Mouse (Mus musculus) hindbrain, embryonic 11.5 days (tissue): ENCODE results near the gene Trmo. TPM values are rescaled to one million over a fixed set of nuclear protein-coding genes. Genes with fewer than 3 reads are reported as not detected.

ENCODE experiments used
- ATAC-seq: fragments of 200-750 bp; cut with Nextera tagmentation; 2 replicates; pipeline ENCODE4 v1.8.0; 2017; ENCODE audit warnings: mild to moderate bottlenecking, moderate TSS enrichment, moderate library complexity; ENCODE audit not compliant: low FRiP score
- DNase-seq: peaks from one replicate; pipeline ENCODE4 v3.0.0-alpha.2; 2015; ENCODE audit warnings: low spot score
- H3K27ac ChIP-seq: fragments of 300-500 bp; sonication (generic); 2 replicates; pipeline ENCODE4 v1.5.1; 2014; ENCODE audit warnings: mild to moderate bottlenecking, low read depth, low read length
- H3K27me3 ChIP-seq: fragments of 300-500 bp; sonication (generic); 2 replicates; pipeline ENCODE4 v1.6.1; 2014; ENCODE audit warnings: mild to moderate bottlenecking, low read length, moderate library complexity, mixed read lengths; ENCODE audit not compliant: control insufficient read depth, insufficient read depth
- H3K36me3 ChIP-seq: fragments of 300-500 bp; sonication (generic); 2 replicates; pipeline ENCODE4 v1.6.1; 2014; ENCODE audit warnings: mild to moderate bottlenecking, low read length, moderate library complexity, mixed read lengths; ENCODE audit not compliant: control insufficient read depth, insufficient read depth
- H3K4me1 ChIP-seq: fragments of 300-500 bp; sonication (generic); replicated peaks from 2 replicates; pipeline ENCODE4 v1.6.1; 2014; ENCODE audit warnings: low read length, mixed read lengths; ENCODE audit not compliant: control insufficient read depth, insufficient read depth
- H3K4me2 ChIP-seq: fragments of 300-500 bp; sonication (generic); replicated peaks from 2 replicates; pipeline ENCODE4 v1.6.1; 2014; ENCODE audit warnings: mild to moderate bottlenecking, low read depth, low read length
- H3K4me3 ChIP-seq: fragments of 300-500 bp; sonication (generic); 2 replicates; pipeline ENCODE4 v1.5.1; 2014; ENCODE audit warnings: low read depth, low read length
- H3K9ac ChIP-seq: fragments of 300-500 bp; sonication (generic); 2 replicates; pipeline ENCODE4 v1.6.1; 2014; ENCODE audit warnings: low read depth, low read length
- H3K9me3 ChIP-seq: fragments of 300-500 bp; sonication (generic); 2 replicates; pipeline ENCODE4 v1.6.1; 2016; ENCODE audit warnings: low read length; ENCODE audit not compliant: control insufficient read depth
- WGBS: fragments of 180-500 bp; shearing (Covaris S2); extraction: QIAGEN DNeasy Blood & Tissue Kit; methylation state at CpG from one replicate; pipeline ENCODE4 v1.1.7; 2014; 5-methylcytosine and 5-hydroxymethylcytosine counted together
- polyA plus RNA-seq: library from polyadenylated mRNA; unstranded; fragments of >200 nt; fragmentation: Nextera tagmentation; extraction: Ambion mirVana; gene quantifications from 2 replicates; pipeline ENCODE4 v1.2.1, GENCODE M21; 2014

Gene Trmo
- polyA plus RNA-seq: 9.9 and 10.6 TPM in 2 replicates

- WGBS: under 1% methylated on average over 56 of the region's 56 CpGs
- Histone ChIP-seq H3K9ac (peak within 1 kb of the TSS; percentile 85), H3K27me3 (no peaks in the 10 kb centered on the region), H3K4me1 (no peaks in the 10 kb centered on the region), H3K36me3 (no peaks in the 10 kb centered on the region), H3K4me3 (peak within 1 kb of the TSS; percentile 55), H3K27ac (peak within 1 kb of the TSS; percentile 75), H3K4me2 (peak within 1 kb of the TSS; percentile 44), H3K9me3 (no peaks in the 10 kb centered on the region)
- peak; percentile 97 for DNase-seq
- peak; percentile 98 for ATAC-seq
Measured at GRCm38 (mm10) chr4:46389013-46389611, at the start of gene Trmo. Trmo (minus strand) TSS chr4:46389437.

- Histone ChIP-seq H3K4me3 (no peak overlapping the region), H3K4me2 (no peak overlapping the region), H3K9ac (no peak overlapping the region), H3K27me3 (no peaks in the 10 kb centered on the region), H3K9me3 (no peaks in the 10 kb centered on the region), H3K27ac (no peak overlapping the region), H3K4me1 (no peaks in the 10 kb centered on the region), H3K36me3 (no peaks in the 10 kb centered on the region)
- DNase-seq (no peak), ATAC-seq (no peak)
- WGBS: 90% methylated on average over 12 of the region's 12 CpGs
Measured at GRCm38 (mm10) chr4:46432339-46433036, 43.3 kb upstream of the Trmo start.

- DNase-seq: no peak
- Histone ChIP-seq H3K4me1 (no peaks in the 10 kb centered on the region), H3K9ac (no peak overlapping the region), H3K27ac (no peak overlapping the region), H3K4me3 (no peak overlapping the region), H3K36me3 (no peaks in the 10 kb centered on the region), H3K27me3 (no peaks in the 10 kb centered on the region), H3K9me3 (no peaks in the 10 kb centered on the region), H3K4me2 (no peak overlapping the region)
- 57% methylated on average over 10 of the region's 10 CpGs for WGBS
- ATAC-seq: no peak
Measured at GRCm38 (mm10) chr4:46428903-46429499, 39.8 kb upstream of the Trmo start.

- no peak for ATAC-seq
- H3K4me1 ChIP-seq: no peaks in the 10 kb centered on the region
- H3K4me3 ChIP-seq: no peak overlapping the region
- H3K27ac ChIP-seq: no peak overlapping the region
- no peaks in the 10 kb centered on the region for H3K27me3 ChIP-seq
- H3K9ac ChIP-seq: no peak overlapping the region
- WGBS: 79% methylated on average over 8 of the region's 8 CpGs
- H3K36me3 ChIP-seq: no peaks in the 10 kb centered on the region
- H3K9me3 ChIP-seq: no peaks in the 10 kb centered on the region
- H3K4me2 ChIP-seq: no peak overlapping the region
- DNase-seq: no peak
Measured at GRCm38 (mm10) chr4:46422625-46423024, 33.4 kb upstream of the Trmo start.

- Histone ChIP-seq H3K27ac (no peak overlapping the region), H3K9ac (no peak overlapping the region), H3K27me3 (no peaks in the 10 kb centered on the region), H3K9me3 (no peaks in the 10 kb centered on the region), H3K4me1 (no peaks in the 10 kb centered on the region), H3K4me3 (no peak overlapping the region), H3K36me3 (no peaks in the 10 kb centered on the region), H3K4me2 (no peak overlapping the region)
- ATAC-seq (no peak), DNase-seq (no peak)
- 93% methylated on average over 9 of the region's 9 CpGs for WGBS
Measured at GRCm38 (mm10) chr4:46418851-46419250, 29.6 kb upstream of the Trmo start.

GRCm38 (mm10) chr4:46417491-46417890 lies 28.3 kb upstream of the Trmo start:
- Histone ChIP-seq H3K4me1 (no peaks in the 10 kb centered on the region), H3K9me3 (no peaks in the 10 kb centered on the region), H3K27me3 (no peaks in the 10 kb centered on the region), H3K27ac (no peak overlapping the region), H3K9ac (no peak overlapping the region), H3K4me2 (no peak overlapping the region), H3K4me3 (no peak overlapping the region), H3K36me3 (no peaks in the 10 kb centered on the region)
- ATAC-seq: no peak
- WGBS: 75% methylated on average over 3 of the region's 3 CpGs
- peak; percentile 3 for DNase-seq

GRCm38 (mm10) chr4:46413406-46413805 lies 24.2 kb upstream of the Trmo start, which contains the start of gene Hemgn:
Hemgn (minus strand) TSS chr4:46413506.
- no peaks in the 10 kb centered on the region for H3K36me3 ChIP-seq
- no peak for DNase-seq
- H3K27me3 ChIP-seq: no peaks in the 10 kb centered on the region
- H3K9ac ChIP-seq: no peak within 1 kb of the TSS
- no peak within 1 kb of the TSS for H3K4me2 ChIP-seq
- no peaks in the 10 kb centered on the region for H3K9me3 ChIP-seq
- WGBS: 87% methylated on average over 7 of the region's 7 CpGs
- no peak within 1 kb of the TSS for H3K4me3 ChIP-seq
- H3K4me1 ChIP-seq: no peaks in the 10 kb centered on the region
- ATAC-seq: no peak
- no peak within 1 kb of the TSS for H3K27ac ChIP-seq

- H3K9me3 ChIP-seq: no peaks in the 10 kb centered on the region
- WGBS: 46% methylated on average over 1 of the region's 1 CpGs
- H3K36me3 ChIP-seq: no peaks in the 10 kb centered on the region
- no peaks in the 10 kb centered on the region for H3K27me3 ChIP-seq
- H3K27ac ChIP-seq: no peak overlapping the region
- ATAC-seq (no peak), DNase-seq (no peak)
- no peak overlapping the region for H3K9ac ChIP-seq
- H3K4me3 ChIP-seq: no peak overlapping the region
- H3K4me1 ChIP-seq: no peaks in the 10 kb centered on the region
- no peak overlapping the region for H3K4me2 ChIP-seq
Measured at GRCm38 (mm10) chr4:46412113-46412512, 22.9 kb upstream of the Trmo start.

- no peak for DNase-seq
- no peak overlapping the region for H3K4me2 ChIP-seq
- no peaks in the 10 kb centered on the region for H3K4me1 ChIP-seq
- no peaks in the 10 kb centered on the region for H3K36me3 ChIP-seq
- no peak for ATAC-seq
- H3K27ac ChIP-seq: no peak overlapping the region
- no peak overlapping the region for H3K9ac ChIP-seq
- H3K4me3 ChIP-seq: no peak overlapping the region
- no peaks in the 10 kb centered on the region for H3K27me3 ChIP-seq
- WGBS: 81% methylated on average over 6 of the region's 6 CpGs
- no peaks in the 10 kb centered on the region for H3K9me3 ChIP-seq
Measured at GRCm38 (mm10) chr4:46411489-46411888, 22.3 kb upstream of the Trmo start.
